Mouse (Mus musculus) left cerebral cortex, postnatal 14 days (tissue): ENCODE measurements around the gene Kbtbd4. TPM values are rescaled to one million over a fixed set of nuclear protein-coding genes. Genes with fewer than 3 reads are reported as not detected.
A peak's percentile ranks its signal among the peaks of the same experiment; 100 is the strongest.
"Not testable (repeated sequence)": the region's sequence is repeated elsewhere in the genome, so short reads cannot be mapped to it uniquely, and the experiment has no call there.

ENCODE experiments used
- DNase-seq, 2 experiments: peaks; one replicate each; pipeline ENCODE4 v3.0.0; 2021 to 2022; ENCODE audit warnings: low spot score in 2 of 2, mixed read lengths in 1 of 2
- intact Hi-C: fragments of 180-260 bp; cut with DNase I; formaldehyde crosslinking; loops from one replicate; pipeline ENCODE4 v1.15.1; 2025
- total RNA-seq, 2 experiments: library from RNA; stranded (reverse); gene quantifications; 2 replicates each; pipeline ENCODE4 v1.2.3; 2021

The Kbtbd4 gene
- total RNA-seq, 2 experiments from 2014 or later: 33.1 to 35.0 TPM

- intact Hi-C loops: no loop called here
These were observed 10.8 kb upstream of the Kbtbd4 start for GRCm38 (mm10) chr2:90893673-90894298.

GRCm38 (mm10) chr2:90894299-90894677 lies 10.3 kb upstream of the Kbtbd4 start:
- intact Hi-C loops, DNase-seq: not testable (repeated sequence)

More at GRCm38 (mm10) chr2:90893673-90894298, 10.8 kb upstream of the Kbtbd4 start:
- DNase-seq: no peak

- intact Hi-C loops: no loop called here
- DNase-seq: no peak
These were observed 1.1 kb upstream of the Kbtbd4 start for GRCm38 (mm10) chr2:90903398-90903797.

- intact Hi-C loops: no loop called here
- no peak for DNase-seq
These were observed 300 bp downstream of the Kbtbd4 start for GRCm38 (mm10) chr2:90904856-90905224.

- no peak for DNase-seq
- intact Hi-C loops: no loop called here
These were observed 2.2 kb downstream of the Kbtbd4 start for GRCm38 (mm10) chr2:90906721-90907120.

- intact Hi-C loops: no loop called here
- no peak for DNase-seq
These were observed 6.3 kb downstream of the Kbtbd4 start for GRCm38 (mm10) chr2:90910861-90911260.

GRCm38 (mm10) chr2:90911668-90912067 lies 7.1 kb downstream of the Kbtbd4 start:
- intact Hi-C loops: no loop called here
- no peak for DNase-seq

GRCm38 (mm10) chr2:90913671-90914070 lies 9.1 kb downstream of the Kbtbd4 start:
- intact Hi-C loops: no loop called here
- no peak for DNase-seq

GRCm38 (mm10) chr2:90915516-90915915 lies 11.0 kb downstream of the Kbtbd4 start:
- intact Hi-C loops: loop anchor here (5.0 kb wide), 1 partner anchor 48 kb away; no protein-coding TSS in a partner anchor
- no peak for DNase-seq

GRCm38 (mm10) chr2:90916560-90917232 lies 12.2 kb downstream of the Kbtbd4 start:
- intact Hi-C loops: loop anchor here (5.0 kb wide), 1 partner anchor 49 kb away; no protein-coding TSS in a partner anchor
- DNase-seq: no peak

GRCm38 (mm10) chr2:90917233-90917998 lies 12.9 kb downstream of the Kbtbd4 start:
- peak; percentile 47 to 56 for DNase-seq
- intact Hi-C loops: loop anchor here (5.0 kb wide), 1 partner anchor 50 kb away; no protein-coding TSS in a partner anchor

- intact Hi-C loops: loop anchor here (5.0 kb wide), 1 partner anchor 51 kb away; no protein-coding TSS in a partner anchor
- DNase-seq: no peak
These were observed 13.6 kb downstream of the Kbtbd4 start for GRCm38 (mm10) chr2:90917999-90918698.

GRCm38 (mm10) chr2:90921178-90921577 lies 16.6 kb downstream of the Kbtbd4 start:
- intact Hi-C loops: no loop called here
- no peak for DNase-seq

GRCm38 (mm10) chr2:90922636-90923035 lies 18.1 kb downstream of the Kbtbd4 start:
- intact Hi-C loops: no loop called here
- DNase-seq: no peak

- DNase-seq: no peak
- intact Hi-C loops: no loop called here
These were observed 24.0 kb downstream of the Kbtbd4 start for GRCm38 (mm10) chr2:90928566-90928965.

- intact Hi-C loops: no loop called here
- DNase-seq: no peak
These were observed 27.3 kb downstream of the Kbtbd4 start for GRCm38 (mm10) chr2:90931829-90932228.

GRCm38 (mm10) chr2:90932273-90932672 lies 27.7 kb downstream of the Kbtbd4 start:
- intact Hi-C loops: no loop called here
- no peak for DNase-seq

GRCm38 (mm10) chr2:90938362-90938761 lies 33.8 kb downstream of the Kbtbd4 start:
- DNase-seq: no peak
- intact Hi-C loops: no loop called here

- intact Hi-C loops: no loop called here
- peak; percentile 24 to 26 for DNase-seq
These were observed 35.2 kb downstream of the Kbtbd4 start for GRCm38 (mm10) chr2:90939750-90940149.
